Mouse (Mus musculus): ENCODE measurements around the gene P2ry12.

- TF ChIP-seq POLR2A (IDR thresholded peaks at IDR 0.05; ENCODE audit: borderline replicate concordance, low read depth, low read length) (no peak), CTCF (IDR thresholded peaks at IDR 0.05; ENCODE audit: low read depth, low read length) (no peak)
These were observed 77.0 kb downstream of the P2ry12 start for GRCm38 (mm10) chr3:59185662-59186061.

Data from bone marrow macrophage, adult 2 months (primary cell).